Mouse (Mus musculus) right cerebral cortex, postnatal 4 days (tissue): Measurements from ENCODE around the gene Dyx1c1.

Experiments used
- DNase-seq: peaks from one replicate; pipeline ENCODE4 v3.0.0-alpha.2; 2022

Dyx1c1 gene

DNA sequence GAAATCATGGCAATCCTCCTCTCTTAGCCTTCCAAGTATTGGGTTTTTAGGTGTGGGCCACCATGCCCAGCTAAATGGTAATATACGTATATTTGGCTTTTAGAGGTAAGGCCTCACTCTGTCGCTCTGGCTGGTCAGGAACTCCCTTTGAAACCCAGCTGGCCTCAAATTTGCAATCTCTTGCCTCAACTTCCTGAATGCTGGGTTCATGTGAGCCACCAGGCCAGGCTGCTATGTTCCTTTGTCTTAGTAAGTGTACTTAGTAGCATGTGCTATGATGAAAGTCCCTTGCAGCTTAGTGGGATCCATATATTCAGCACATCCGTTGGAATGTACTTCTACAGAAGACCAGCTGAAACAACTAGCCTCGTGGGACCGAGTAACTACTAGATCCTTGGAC is 16.1 kb downstream of the Dyx1c1 start:
- DNase-seq: no peak

DNA sequence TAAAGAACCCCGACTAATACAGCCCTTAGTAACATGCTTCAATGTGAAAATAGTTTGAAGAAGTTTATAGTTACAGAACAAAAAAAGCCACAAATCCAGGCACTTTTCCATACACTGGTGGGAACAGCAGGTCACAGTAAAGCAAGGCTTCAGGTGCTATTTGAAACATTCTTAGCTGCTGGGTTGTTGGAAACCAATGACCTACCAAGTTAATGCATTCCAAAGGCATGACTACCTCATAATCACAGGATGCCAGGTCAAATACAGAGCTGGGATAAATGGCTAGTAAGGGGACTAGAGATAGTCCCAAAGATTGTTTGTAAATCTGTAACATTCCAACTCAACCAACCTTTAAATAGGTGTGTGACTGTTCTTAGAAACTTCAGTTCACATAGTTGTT is 16.7 kb downstream of the Dyx1c1 start:
- no peak for DNase-seq

DNA sequence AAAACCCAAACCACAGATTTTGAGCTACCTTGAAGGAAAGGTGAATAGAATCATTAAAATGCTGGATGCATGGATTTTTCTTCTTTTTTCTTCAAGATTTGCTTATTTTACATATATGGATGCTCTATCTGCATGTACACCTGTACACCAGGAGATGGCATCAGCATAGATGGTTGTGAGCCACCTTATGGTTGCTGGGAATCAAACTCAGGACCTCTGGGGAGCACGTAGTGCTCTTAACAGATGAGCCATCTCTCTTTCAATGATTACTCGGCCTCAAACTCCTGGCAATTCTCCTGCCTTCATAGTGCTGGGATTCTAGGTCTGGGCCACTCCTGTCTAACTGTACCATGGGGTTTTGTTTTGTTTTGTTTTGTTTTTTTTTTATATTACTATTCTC is 24.5 kb downstream of the Dyx1c1 start:
- DNase-seq: no peak

DNA sequence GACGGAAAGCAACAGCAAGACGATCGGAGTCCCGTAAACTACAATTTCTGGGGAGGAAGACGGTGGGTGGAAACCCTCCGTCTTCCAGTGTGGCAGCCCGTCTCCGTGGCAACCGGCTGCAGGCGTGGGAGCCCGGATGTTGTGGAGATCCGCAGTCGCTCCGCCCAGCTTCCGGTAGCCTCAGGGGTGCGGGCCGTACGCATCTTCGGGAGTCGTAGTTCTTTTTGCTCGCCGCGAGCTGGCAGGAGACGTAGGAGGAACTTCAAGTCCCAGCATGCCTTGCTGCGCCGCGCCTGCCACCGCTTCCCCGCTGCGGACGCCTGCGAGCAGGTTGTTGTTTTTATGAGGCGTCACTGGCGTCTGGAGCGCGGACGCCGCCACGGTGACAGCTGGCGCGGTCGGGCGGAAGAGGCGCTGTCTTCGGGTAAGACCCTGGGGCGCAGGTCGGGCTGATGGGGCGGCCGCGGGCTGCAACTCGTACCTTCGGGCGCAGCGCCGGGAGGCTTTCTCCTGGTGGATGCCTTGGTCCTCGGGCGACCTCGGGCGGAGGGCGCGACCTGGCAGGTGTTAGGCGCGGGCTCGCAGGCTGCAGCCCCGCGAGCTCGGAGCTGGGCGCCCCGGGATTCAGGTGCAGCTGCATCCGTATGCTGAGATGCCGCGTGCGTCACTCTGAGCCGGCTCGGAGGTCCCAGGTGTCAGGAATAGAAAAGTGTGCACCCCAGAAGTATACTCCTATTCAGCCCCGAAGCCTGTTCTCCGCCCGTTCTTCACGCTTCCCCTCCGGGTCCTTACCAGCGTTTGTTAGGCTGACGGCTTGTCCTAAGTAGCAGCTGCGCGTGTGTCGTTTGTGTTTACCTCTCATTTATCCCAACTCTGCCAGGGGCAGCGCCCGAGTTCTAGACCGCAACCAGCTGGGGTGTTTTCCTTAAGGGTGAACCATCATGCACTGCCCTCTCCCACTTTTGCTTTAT is 26.9 kb downstream of the Dyx1c1 start, which contains the start of the genes Ccpg1os and Ccpg1:
TSS of gene Ccpg1os (minus strand) at position 133 of the 971 bp plus-strand sequence.
TSS of gene Ccpg1 (plus strand) at position 180 of the 971 bp plus-strand sequence.
- peak; percentile 93 for DNase-seq

DNA sequence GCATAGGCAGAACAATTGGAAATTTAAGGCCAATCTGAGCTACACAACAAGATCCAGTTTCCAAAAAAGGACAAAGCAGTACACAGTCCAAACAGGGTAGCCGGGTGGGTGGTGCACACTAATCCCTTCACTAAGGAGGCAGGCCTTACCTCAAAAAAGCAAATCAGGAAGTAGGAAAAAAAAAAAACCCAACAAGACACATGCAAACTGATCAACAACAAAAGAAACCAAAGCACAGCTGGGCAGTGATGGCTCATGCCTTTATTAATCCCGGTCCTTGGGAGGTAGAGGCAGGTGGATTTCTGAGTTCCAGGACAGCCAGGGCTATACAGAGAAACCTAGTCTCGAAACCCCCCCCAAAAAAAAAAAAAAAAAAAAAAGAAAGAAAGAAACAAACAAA is 29.1 kb downstream of the Dyx1c1 start:
- no peak for DNase-seq

DNA sequence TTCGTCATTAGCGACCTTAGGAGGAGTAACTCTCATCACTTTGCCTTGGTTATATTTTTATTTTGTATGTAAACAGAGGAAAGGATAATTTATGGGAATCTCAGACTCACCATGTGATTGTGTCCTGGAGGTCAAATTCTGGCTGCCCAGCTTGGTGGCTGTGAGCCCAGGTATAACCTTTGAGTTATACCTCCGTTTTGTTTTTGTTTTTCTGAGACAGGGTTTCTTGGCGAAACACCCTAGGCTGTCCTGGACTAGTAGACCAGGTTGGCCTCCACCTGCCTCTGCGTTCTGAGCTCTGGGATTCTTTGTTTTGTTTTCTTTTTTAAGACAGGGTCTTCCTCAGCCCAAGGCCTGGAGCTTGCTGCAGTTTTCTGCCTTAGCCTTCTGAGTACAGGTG is 30.1 kb downstream of the Dyx1c1 start:
- no peak for DNase-seq

DNA sequence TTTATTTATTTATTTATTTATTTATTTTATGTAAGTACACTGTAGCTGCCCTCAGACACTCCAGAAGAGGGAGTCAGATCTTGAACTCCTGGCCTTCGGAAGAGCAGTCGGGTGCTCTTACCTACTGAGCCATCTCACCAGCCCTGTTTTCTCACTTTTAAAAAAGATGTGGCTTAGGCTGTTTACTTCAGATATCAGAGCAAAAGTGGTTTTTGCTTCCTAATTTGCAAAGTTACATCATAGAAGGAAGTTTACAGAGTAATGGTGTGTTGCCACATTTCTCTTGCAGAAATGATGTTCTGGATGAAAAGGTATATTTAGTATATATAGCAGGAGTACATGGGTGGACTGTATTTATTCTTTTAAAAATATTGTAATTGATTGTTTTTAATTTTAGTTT is 32.8 kb downstream of the Dyx1c1 start:
- DNase-seq: no peak

DNA sequence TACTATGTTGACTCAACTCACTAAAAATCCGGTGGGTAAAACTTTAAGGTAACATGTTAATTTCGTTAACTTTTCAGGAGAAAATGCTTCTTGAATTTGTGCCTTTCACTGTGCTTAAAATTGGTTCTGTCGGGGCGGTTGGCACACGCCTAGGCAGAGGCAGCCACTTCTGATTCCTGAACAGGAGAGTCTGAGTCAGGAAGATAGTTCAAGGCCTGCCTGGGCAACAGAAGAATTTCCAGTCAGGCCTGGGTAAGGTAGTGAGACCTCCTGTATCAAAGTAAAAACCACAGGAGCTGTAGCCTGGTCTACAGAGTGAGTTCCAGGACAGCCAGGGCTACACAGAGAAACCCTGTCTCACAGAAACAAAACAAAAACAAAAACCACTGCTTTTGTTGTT is 34.0 kb downstream of the Dyx1c1 start:
- DNase-seq: no peak

DNA sequence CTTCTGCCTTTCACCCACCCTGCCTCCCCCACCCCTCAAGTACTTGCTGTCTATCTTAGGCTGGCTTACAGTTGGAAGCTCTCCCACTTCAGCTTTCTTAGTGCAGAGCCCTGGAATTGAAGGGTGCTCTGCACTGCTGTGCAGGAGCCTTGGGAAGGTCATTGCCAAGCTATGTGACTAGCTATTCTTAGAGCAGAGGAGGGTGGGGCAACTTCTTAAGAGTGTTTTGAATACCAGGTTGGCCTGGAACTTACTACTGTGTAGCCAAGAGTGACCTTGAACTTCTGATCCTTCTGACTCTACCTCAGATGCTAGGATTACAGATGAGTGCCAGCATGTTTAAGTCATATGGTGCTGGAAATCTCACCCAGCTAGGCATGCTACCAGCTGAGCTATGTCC is 37.6 kb downstream of the Dyx1c1 start:
- DNase-seq: no peak

DNA sequence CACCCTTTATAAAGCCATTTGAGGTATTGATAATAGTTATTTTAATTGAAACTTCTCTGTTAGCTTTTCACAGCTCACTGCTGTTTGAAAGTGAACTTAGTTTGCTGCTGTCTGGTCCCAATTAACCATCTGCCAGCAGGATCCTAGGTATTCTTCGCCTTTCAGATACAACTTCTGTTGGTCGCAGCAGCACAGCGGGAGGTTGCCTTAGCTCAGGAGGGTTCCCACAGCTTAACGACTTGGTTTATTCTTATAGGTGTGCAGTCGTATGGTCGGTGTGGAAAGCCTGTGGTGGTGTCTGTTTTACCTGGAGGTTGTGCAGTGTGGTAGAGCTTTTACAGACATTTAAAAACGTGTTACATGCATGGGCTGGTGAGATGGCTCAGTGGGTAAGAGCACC is 38.2 kb downstream of the Dyx1c1 start:
- no peak for DNase-seq

DNA sequence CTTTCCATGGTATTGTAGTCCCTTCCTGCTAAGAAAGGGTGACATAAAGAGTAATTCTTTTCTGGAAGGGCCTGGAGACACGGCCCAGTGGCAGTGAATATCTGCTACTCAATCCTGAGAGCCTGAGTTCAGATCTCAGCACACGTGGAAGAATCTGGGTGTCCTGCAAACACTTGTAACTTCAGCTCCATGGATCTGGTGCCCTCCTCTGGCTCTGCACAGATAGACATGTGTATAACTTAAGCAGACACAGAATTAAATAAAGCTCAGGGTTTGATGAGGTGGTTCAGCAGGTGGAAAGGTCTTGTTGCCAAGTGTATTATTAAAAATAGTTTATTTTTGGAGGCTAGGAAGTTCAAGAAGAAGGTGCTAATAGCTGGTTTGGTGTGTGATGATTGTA is 41.9 kb downstream of the Dyx1c1 start:
- no peak for DNase-seq

DNA sequence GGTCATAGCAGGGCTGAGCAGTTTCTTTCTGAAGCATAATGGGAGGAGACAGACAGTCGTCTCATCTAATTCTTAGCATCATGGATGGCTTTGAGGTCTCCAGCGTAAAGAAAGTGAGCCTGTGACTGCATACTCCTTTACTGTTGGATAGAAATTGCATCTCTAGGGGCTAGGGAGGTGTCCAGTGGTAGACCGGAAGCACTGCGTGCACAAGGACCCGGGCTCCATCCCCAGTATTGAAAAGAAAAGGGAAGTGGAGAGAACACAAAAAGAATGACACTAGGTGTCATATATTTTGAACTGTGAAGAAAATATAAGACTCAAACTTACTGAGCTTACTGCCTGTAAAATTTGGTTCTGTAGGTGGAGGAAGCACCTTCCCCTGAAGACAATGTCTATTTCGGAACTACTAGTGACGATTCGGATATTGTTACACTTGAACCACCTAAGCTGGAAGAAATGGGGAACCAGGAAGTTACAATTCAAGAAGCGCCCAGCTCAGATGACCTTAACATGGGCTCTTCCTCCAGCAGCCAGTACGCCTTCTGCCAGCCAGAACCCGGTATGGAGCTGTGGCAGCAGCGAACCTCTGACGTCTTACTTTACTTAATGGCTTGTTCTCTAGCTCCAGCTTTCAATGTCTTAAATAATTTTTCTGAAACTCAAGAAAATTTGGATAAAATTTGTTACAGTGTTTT is 42.9 kb downstream of the Dyx1c1 start:
- no peak for DNase-seq

DNA sequence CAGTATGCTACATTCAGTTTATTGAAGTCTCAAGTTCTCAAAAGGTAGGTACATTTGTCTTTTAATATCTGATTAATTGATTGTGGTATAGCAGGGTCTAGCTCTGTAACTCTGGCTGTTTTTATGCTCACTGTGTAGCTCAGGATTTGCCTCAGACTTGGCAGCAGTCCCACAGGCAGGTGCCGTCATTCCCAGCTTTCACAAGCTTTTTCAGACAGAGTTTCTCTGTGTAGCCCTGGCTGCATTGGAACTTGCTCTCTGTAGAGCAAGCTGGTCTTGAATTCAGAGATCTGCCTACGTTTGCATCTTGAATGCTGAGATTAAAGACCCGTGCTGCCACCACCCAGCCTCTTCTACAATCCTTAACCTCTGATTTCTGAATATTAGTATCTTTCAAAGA is 43.6 kb downstream of the Dyx1c1 start:
- DNase-seq: no peak

DNA sequence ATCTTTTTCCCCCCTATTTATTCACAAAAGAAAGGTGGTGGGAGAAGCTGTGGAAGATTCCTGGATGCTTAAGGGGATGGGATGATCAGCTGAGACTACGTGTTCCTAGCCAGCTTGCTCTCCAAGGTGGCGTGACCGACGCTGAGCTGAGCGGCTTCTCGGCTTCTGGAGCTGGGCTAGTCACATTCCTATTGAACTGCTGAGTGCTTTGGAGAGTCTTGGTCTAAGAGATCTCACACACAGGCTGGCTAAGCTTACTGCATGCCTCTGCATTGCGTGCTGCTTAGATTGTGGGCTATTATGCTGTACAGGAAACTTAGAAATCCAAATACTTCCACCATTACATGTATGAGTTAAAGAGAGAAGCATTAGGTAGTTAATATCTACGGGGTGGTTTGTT is 45.5 kb downstream of the Dyx1c1 start:
- no peak for DNase-seq

DNA sequence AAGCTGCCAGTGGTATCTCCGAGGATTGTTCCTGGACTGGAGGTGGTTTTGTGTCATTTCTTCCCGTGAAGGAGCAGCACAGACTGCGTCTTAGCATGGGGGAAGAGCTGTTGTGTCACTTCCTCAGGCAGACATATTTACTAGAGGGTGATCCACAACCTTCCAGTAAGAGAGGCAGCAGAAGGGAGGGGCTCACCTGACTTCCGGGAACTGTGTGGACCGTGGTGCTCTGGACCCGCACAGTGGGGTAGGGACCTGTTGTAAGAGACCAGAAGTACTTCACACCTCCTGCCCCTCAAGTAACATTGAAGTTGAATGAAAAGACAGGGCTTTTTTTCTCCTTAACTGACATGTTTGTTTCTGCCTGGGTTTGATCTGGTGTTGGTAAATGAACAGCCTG is 46.5 kb downstream of the Dyx1c1 start:
- no peak for DNase-seq

DNA sequence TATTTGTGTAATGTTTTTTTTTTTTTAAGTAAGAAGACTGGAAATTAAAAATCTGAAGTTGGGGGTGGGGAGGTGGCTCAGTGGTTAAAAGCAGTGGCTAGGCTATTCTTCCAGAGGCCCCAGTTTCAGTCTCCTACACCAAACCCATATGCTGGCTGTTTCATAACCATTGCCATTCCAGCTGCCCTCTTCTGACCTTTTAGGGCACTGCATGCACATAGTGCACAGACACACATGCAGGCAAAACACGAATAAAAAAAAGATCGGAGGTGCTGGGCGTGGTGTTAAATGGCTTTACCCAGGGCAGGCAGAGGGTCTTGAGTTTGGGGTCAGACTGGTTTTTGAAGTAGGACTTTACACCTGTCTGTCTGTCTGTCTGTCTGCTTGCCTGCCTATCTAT is 47.6 kb downstream of the Dyx1c1 start:
- no peak for DNase-seq

DNA sequence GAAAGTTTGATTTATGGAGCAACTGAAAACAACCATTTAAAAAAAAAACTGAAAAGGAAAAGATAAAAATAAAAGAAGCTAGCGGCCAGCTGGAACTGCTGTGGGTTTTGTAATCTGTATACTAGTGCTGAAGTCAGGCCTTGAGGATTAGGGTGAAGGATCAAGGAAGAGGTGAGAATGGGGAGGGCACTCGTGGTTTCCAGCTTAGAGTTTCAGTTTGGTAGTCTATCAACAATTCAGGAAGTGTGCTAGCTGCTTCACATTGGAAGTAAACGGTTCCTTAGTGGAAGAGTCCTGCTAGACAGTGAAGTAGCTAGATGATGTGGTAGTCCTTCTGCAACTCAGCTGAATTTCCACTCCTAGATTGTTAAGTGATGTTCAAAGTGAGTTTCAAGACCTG is 49.8 kb downstream of the Dyx1c1 start:
- no peak for DNase-seq

DNA sequence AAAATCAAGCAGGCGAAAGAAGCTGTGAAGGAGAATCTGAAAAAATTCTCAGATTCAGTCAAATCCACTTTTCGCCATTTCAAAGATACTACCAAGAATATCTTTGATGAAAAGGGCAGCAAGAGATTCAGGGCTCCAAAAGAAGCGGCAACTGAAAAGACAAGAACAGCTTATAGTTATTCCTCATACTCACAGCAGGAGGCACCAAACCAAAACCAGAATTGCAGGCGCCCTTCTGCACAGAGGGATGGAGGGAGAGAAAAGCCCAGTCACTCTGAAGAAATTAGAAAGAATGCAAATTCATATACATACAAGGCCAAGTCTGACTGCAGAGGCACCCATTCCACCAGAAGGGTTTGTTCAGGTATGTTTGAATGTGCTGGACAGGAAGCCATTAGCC is 54.0 kb downstream of the Dyx1c1 start:
- no peak for DNase-seq

DNA sequence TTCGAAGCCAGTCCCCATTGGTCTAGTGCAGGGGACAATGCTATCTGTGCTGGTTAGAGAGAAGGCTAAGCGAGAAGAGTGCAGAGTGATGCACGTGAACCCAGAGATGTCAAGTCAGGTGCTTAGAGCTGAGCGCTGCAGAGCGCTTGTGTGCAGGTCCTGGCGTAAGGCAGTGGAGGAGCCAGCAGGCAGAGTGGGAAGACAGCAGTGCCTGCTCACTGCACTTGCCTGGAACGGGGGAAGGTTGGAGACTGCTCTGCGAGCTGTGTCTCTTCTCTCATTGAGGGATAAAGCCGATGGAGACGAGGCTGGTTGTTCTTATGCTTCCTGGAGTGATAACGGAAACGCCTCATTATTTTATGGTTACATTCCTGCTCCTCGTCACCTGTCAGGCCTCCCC is 56.1 kb downstream of the Dyx1c1 start:
- no peak for DNase-seq

DNA sequence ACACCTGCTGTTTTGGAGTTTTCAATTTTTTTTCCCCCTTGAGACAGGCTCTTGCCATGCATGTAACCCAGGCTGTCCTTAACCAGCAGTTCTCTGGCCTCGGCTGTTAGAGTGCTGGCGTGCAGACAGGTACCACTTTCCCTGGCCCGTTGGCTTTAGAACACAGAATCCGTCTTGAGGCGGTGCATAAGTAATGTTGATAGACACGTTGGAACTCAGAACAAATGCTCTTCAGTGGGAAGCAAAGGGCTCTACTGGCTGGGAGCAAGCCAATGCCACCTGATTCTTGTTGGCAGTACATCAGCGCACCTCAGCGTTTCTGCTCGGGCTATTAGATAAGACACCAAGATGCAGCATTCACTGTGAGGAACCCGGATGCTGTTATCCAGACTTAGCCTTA is 61.3 kb downstream of the Dyx1c1 start:
- no peak for DNase-seq

DNA sequence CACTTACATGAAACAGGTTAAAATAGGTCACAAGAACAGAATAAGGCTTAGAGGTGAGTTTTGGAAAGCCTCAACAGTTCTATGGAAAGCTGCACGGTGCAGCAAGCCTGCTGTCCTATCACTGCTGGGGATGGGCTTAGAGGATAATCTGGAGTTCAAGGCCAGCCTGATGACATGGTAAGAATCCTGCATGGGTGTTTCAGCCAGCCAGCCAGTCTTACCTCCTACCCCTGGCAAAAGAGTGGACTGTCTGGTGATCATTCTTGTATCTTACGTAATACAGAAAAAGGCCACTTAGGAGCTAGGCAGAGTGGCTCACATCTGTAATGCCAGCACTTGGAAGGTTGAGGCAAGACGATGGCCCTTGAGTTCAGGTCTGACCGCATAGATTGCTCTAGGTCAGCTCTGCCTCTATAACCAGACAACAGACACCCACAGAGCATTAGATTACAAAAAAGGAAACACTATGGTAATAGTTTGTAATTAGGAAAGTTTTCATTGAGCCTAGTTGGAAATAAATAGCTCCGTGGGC is 62.0 kb downstream of the Dyx1c1 start:
- no peak for DNase-seq
